Mouse (Mus musculus) liver, embryonic 11.5 days (tissue): ENCODE data around the gene Gpr6. TPM values are rescaled to one million over a fixed set of nuclear protein-coding genes. Genes with fewer than 3 reads are reported as not detected.

Experiments
- ATAC-seq: fragments of 200-750 bp; cut with Nextera tagmentation; replicated peaks from 2 replicates; pipeline ENCODE4 v1.8.0; 2017; ENCODE audit warnings: moderate number of reproducible peaks, mild to moderate bottlenecking, moderate TSS enrichment, moderate library complexity; ENCODE audit not compliant: low FRiP score
- DNase-seq: peaks from one replicate; pipeline ENCODE4 v3.0.0-alpha.2; 2017; ENCODE audit warnings: low spot score
- H3K27ac ChIP-seq: fragments of 300-500 bp; sonication (generic); 2 replicates; pipeline ENCODE4 v1.5.1; 2014; ENCODE audit warnings: mild to moderate bottlenecking, low read depth, low read length, control low read depth
- H3K27me3 ChIP-seq: fragments of 300-500 bp; sonication (generic); replicated peaks from 2 replicates; pipeline ENCODE4 v1.6.1; 2014; ENCODE audit warnings: low read length, mixed read lengths; ENCODE audit not compliant: control insufficient read depth, insufficient read depth
- H3K36me3 ChIP-seq: fragments of 300-500 bp; sonication (generic); 2 replicates; pipeline ENCODE4 v1.6.1; 2014; ENCODE audit warnings: mild to moderate bottlenecking, low read length, moderate library complexity, mixed read lengths; ENCODE audit not compliant: control insufficient read depth, insufficient read depth
- H3K4me1 ChIP-seq: fragments of 300-500 bp; sonication (generic); replicated peaks from 2 replicates; pipeline ENCODE4 v1.6.1; 2014; ENCODE audit warnings: low read length, mixed read lengths; ENCODE audit not compliant: control insufficient read depth, insufficient read depth
- H3K4me2 ChIP-seq: fragments of 300-500 bp; sonication (generic); 2 replicates; pipeline ENCODE4 v1.6.1; 2014; ENCODE audit warnings: mild to moderate bottlenecking, control low read depth, moderate library complexity
- H3K4me3 ChIP-seq: fragments of 300-500 bp; sonication (generic); 2 replicates; pipeline ENCODE4 v1.5.1; 2014; ENCODE audit warnings: low read depth, low read length, control low read depth
- H3K9ac ChIP-seq: fragments of 300-500 bp; sonication (generic); 2 replicates; pipeline ENCODE4 v1.6.1; 2014; ENCODE audit warnings: low read depth, low read length, control low read depth
- H3K9me3 ChIP-seq: fragments of 300-500 bp; sonication (generic); 2 replicates; pipeline ENCODE4 v1.6.1; 2016; ENCODE audit warnings: low read length, inconsistent platforms, mixed read lengths; ENCODE audit not compliant: control insufficient read depth
- WGBS: fragments of 180-500 bp; shearing (Covaris S2); extraction: QIAGEN DNeasy Blood & Tissue Kit; methylation state at CpG from one replicate; pipeline ENCODE4 v1.1.7; 2014; 5-methylcytosine and 5-hydroxymethylcytosine counted together
- polyA plus RNA-seq: library from polyadenylated mRNA; unstranded; fragments of >200 nt; fragmentation: Nextera tagmentation; extraction: Ambion mirVana; gene quantifications from 2 replicates; pipeline ENCODE4 v1.2.1, GENCODE M21; 2014

Gpr6 gene
- polyA plus RNA-seq, 1 experiment from 2014 or later: not detected

DNA sequence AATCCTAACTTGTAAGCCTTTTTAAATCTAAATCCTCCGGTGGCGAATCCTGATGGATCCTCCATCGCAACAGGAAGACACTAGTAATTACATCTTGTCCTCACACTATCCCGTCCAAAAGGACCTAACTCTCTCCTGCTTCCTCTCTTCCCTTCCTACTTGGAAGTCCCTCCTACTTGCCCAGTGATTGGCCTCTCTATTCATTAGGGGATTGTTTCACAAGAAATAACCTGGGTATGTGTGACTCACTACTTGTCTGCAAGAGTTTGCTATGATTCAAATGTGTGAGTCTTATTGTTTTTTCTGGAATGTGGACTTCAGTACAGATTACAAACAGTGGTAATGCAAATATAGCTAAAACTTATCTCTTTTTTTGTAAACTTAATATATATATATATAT is 49.9 kb downstream of the Gpr6 start:
- no peak for ATAC-seq
- Histone ChIP-seq H3K27me3 (no peaks in the 10 kb centered on the region), H3K9me3 (no peaks in the 10 kb centered on the region), H3K36me3 (no peaks in the 10 kb centered on the region), H3K4me2 (no peak overlapping the region), H3K4me1 (peaks cover 3% of the 10 kb centered on the region; the same call in 1 of the 2 replicates), H3K27ac (no peak overlapping the region), H3K9ac (no peak overlapping the region), H3K4me3 (no peak overlapping the region)
- DNase-seq: no peak
- 88% methylated on average over 4 of the region's 4 CpGs for WGBS

Other genes starting within 250 kb of the Gpr6 start
- 33.8 and 37.1 TPM in 2 replicates for gene Cdc40, start 189.0 kb downstream of the Gpr6 start, polyA plus RNA-seq
- gene Wasf1, start 188.8 kb downstream of the Gpr6 start, polyA plus RNA-seq: 11.3 and 13.8 TPM in 2 replicates
- 19.2 and 20.8 TPM in 2 replicates for gene Fig4, start 231.0 kb upstream of the Gpr6 start, polyA plus RNA-seq
- not detected in 2 replicates for gene Ak9, start 231.7 kb upstream of the Gpr6 start, polyA plus RNA-seq